Comparison of ENCODE assay signal across 9 mouse cellular contexts in genomic region chr1:132476575-132476927, GRCm38 (mm10). TPM values are rescaled to one million over a fixed set of nuclear protein-coding genes. Genes with fewer than 3 reads are reported as not detected.
DNase-seq lines count a peak whose midpoint lies in the region; ATAC-seq and TF ChIP-seq lines count a peak whose summit lies in the region.
"Had no signal": no experiment of that assay in that cellular context is flagged by ENCODE, and none has a peak within 500 bp of the region (broad histone marks: within the 10 kb centered on the region; RNA-seq: fewer than 3 reads in every experiment).

No protein-coding gene starts in this region.

- H3K79me2 ChIP-seq in MEL (ENCODE audit: control insufficient read depth, insufficient read depth, low read length, poor library complexity) = peaks cover 39% of the 10 kb centered on the region

- H3K27ac ChIP-seq in heart, embryonic 13.5 days (replicated peaks) = peak overlapping the region; percentile 68
- peak overlapping the region; percentile 60 for H3K27ac ChIP-seq in MEL (ENCODE audit: control insufficient read depth, low read depth, low read length)
- H3K27ac ChIP-seq in hindbrain, embryonic 12.5 days = peak overlapping the region; percentile 56; the same call in 1 of the 2 replicates

- H3K4me2 ChIP-seq in heart, embryonic 13.5 days = peak overlapping the region; percentile 92
- H3K4me2 ChIP-seq in hindbrain, embryonic 12.5 days (replicated peaks) = peak overlapping the region; percentile 63

- no peak; a peak in 1 of 4 replicates for TF ChIP-seq POLR2A in MEL (IDR thresholded peaks at IDR 0.05; ENCODE audit: control insufficient read depth in 1 of 2, insufficient read depth in 1 of 2, low read depth in 1 of 2, low read length in 2 of 2, poor library complexity in 1 of 2)

- intact Hi-C loops in gastrocnemius, postnatal 14 days (cut with DNase I; ENCODE audit: low total_unique reads) = no loop called here

- ATAC-seq in heart, embryonic 13.5 days (ENCODE audit: extremely low read depth, insufficient number of reproducible peaks, low FRiP score, low TSS enrichment) = no peak
- ATAC-seq in hindbrain, embryonic 12.5 days (ENCODE audit: low FRiP score) = peak; percentile 38
- ATAC-seq in megakaryocyte progenitor cell, adult 5-6 weeks (replicated peaks; ENCODE audit: poor library complexity) = peak; percentile 29

- H3K4me3 ChIP-seq in heart, embryonic 13.5 days = peak overlapping the region; percentile 75
- peak overlapping the region; percentile 53 to 99 for H3K4me3 ChIP-seq in MEL (ENCODE audit: control insufficient read depth in 1 of 2, insufficient read depth in 1 of 2, low read depth in 2 of 2, low read length in 2 of 2)
- H3K4me3 ChIP-seq in hindbrain, embryonic 12.5 days = peak overlapping the region; percentile 87

- peak overlapping the region; percentile 88 for H3K9ac ChIP-seq in heart, embryonic 13.5 days
- peak overlapping the region; percentile 95 for H3K9ac ChIP-seq in MEL (ENCODE audit: control insufficient read depth, low read depth, low read length, poor library complexity, severe bottlenecking)
- peak overlapping the region; percentile 86 for H3K9ac ChIP-seq in hindbrain, embryonic 12.5 days

- TF ChIP-seq RAD21 in MEL (IDR thresholded peaks at IDR 0.05; ENCODE audit: low read depth, low read length) = no peak

- peak in 1 of 2 experiments; percentile 31; a peak in 1 of 4 replicates for TF ChIP-seq EP300 in MEL (IDR thresholded peaks at IDR 0.05; ENCODE audit: low read depth in 1 of 2, low read length in 2 of 2)

- peaks cover 35% of the 10 kb centered on the region for H3K4me1 ChIP-seq in heart, embryonic 13.5 days
- peaks cover 8 to 16% of the 10 kb centered on the region in 2 experiments for H3K4me1 ChIP-seq in MEL (ENCODE audit: control insufficient read depth in 1 of 2, insufficient read depth in 2 of 2, low read length in 2 of 2)
- H3K4me1 ChIP-seq in hindbrain, embryonic 12.5 days = peaks cover 20% of the 10 kb centered on the region

- no peak for TF ChIP-seq CTCF in MEL (IDR thresholded peaks at IDR 0.05 in 2 of 3, conservative IDR thresholded peaks at IDR 0.05 in 1 of 3; ENCODE audit: control insufficient read depth in 1 of 3, insufficient read depth in 1 of 3, low read depth in 2 of 3, low read length in 3 of 3, poor library complexity in 1 of 3, severe bottlenecking in 1 of 3)

- no peaks in the 10 kb centered on the region for H3K36me3 ChIP-seq in heart, embryonic 13.5 days
- H3K36me3 ChIP-seq in MEL (ENCODE audit: control insufficient read depth in 1 of 2, insufficient read depth in 2 of 2, low read length in 2 of 2) = peaks cover 0 to 36% of the 10 kb centered on the region in 2 experiments; a peak in 2 of 4 replicates
- no peaks in the 10 kb centered on the region for H3K36me3 ChIP-seq in hindbrain, embryonic 12.5 days

- no peaks in the 10 kb centered on the region for H3K27me3 ChIP-seq in heart, embryonic 13.5 days (replicated peaks)
- no peaks in the 10 kb centered on the region for H3K27me3 ChIP-seq in MEL (ENCODE audit: control insufficient read depth in 1 of 2, insufficient read depth in 2 of 2, low read length in 2 of 2)
- H3K27me3 ChIP-seq in hindbrain, embryonic 12.5 days = no peaks in the 10 kb centered on the region
- H3K27me3 ChIP-seq: Patski had no signal

- WGBS in heart, embryonic 13.5 days = 5% methylated on average over 9 of the region's 9 CpGs
- WGBS in hindbrain, embryonic 12.5 days = 5% methylated on average over 9 of the region's 9 CpGs

- H3K9me3 ChIP-seq in heart, embryonic 13.5 days = no peaks in the 10 kb centered on the region
- H3K9me3 ChIP-seq in MEL (replicated peaks; ENCODE audit: insufficient read depth, low read length) = no peaks in the 10 kb centered on the region
- no peaks in the 10 kb centered on the region for H3K9me3 ChIP-seq in hindbrain, embryonic 12.5 days (replicated peaks)

- no peak for DNase-seq in heart, adult 11 months
- DNase-seq in MEL (ENCODE audit: low read depth, low spot score) = peak; percentile 83
- no peak for DNase-seq in embryo, embryonic 10.5 days (ENCODE audit: low spot score)
- DNase-seq in gastrocnemius, postnatal 14 days = no peak
- DNase-seq in kidney, adult 8-10 months = no peak

TF ChIP-seq in MEL, 35 proteins besides CTCF, POLR2A, EP300 and RAD21:
- no peak for TF ChIP-seq GABPA (IDR thresholded peaks at IDR 0.05; ENCODE audit: low read depth, low read length)
- no peak for TF ChIP-seq CHD2 (IDR thresholded peaks at IDR 0.05; ENCODE audit: low read length)
- TF ChIP-seq UBTF (IDR thresholded peaks at IDR 0.05; ENCODE audit: borderline replicate concordance, insufficient read depth, low read depth, low read length) = 0 out of 2 replicates have a peak, but pooled peaks have one; percentile 55
- peak; percentile 7; the same call in 1 of the 2 replicates for TF ChIP-seq SIN3A (IDR thresholded peaks at IDR 0.05; ENCODE audit: low read length)
- TF ChIP-seq ELF1 (IDR thresholded peaks at IDR 0.05; ENCODE audit: low read depth, low read length) = no peak
- TF ChIP-seq TAL1 (IDR thresholded peaks at IDR 0.05; ENCODE audit: low read length) = no peak
- TF ChIP-seq MYC (IDR thresholded peaks at IDR 0.05; ENCODE audit: low read depth, low read length) = no peak; the same call in 1 of the 2 replicates
- TF ChIP-seq GATA1 (IDR thresholded peaks at IDR 0.05; ENCODE audit: low read depth, low read length) = no peak

RNA-seq across cellular contexts. Expression of gene Rbbp5, which starts 0.6 kb away (rescaled TPM):
- polyA plus RNA-seq in heart, embryonic 13.5 days (2015; fragmentation: Nextera tagmentation; extraction: Ambion mirVana) = 24.5 and 27.5 TPM in 2 replicates
- total RNA-seq in MEL (2012; rRNA removed) = 33.2 and 33.3 TPM in 2 replicates
- 10 to 100 TPM in 1 of 2 experiments, not detected in 1; 43.5 TPM for polyA plus RNA-seq in MEL (2012; ENCODE audit: insufficient read depth in 1 of 2, insufficient read length in 2 of 2, low read depth in 1 of 2, low replicate concordance in 2 of 2, missing spikeins in 1 of 2)
- 53.7 and 53.8 TPM in 2 replicates for polyA plus RNA-seq in hindbrain, embryonic 12.5 days (2016; fragmentation: Nextera tagmentation; extraction: Ambion mirVana)
- 47.7 and 50.0 TPM in 2 replicates for total RNA-seq in megakaryocyte progenitor cell, adult 5-6 weeks (2015)
- total RNA-seq in megakaryocyte progenitor cell, adult 5-6 weeks (2017) = 51.8 and 72.9 TPM in 2 replicates
- 10 to 100 TPM; 17.1 to 17.4 TPM for total RNA-seq in gastrocnemius, postnatal 14 days (2021)

RNA-seq across cellular contexts. Expression of gene Tmem81, which starts 29.5 kb away (rescaled TPM):
- polyA plus RNA-seq in heart, embryonic 13.5 days (2015; fragmentation: Nextera tagmentation; extraction: Ambion mirVana) = 0.73 and 0.78 TPM in 2 replicates
- 2.6 and 2.9 TPM in 2 replicates for total RNA-seq in MEL (2012; rRNA removed)
- polyA plus RNA-seq in MEL (2012; ENCODE audit: insufficient read depth in 1 of 2, insufficient read length in 2 of 2, low read depth in 1 of 2, low replicate concordance in 2 of 2, missing spikeins in 1 of 2) = 1 to 10 TPM in 1 of 2 experiments, not detected in 1; 5.4 TPM
- polyA plus RNA-seq in hindbrain, embryonic 12.5 days (2016; fragmentation: Nextera tagmentation; extraction: Ambion mirVana) = 1.5 and 1.8 TPM in 2 replicates
- total RNA-seq in megakaryocyte progenitor cell, adult 5-6 weeks (2015) = 3.0 and 4.7 TPM in 2 replicates
- 4.3 and 4.9 TPM in 2 replicates for total RNA-seq in megakaryocyte progenitor cell, adult 5-6 weeks (2017)
- total RNA-seq in gastrocnemius, postnatal 14 days (2021) = 1 to 10 TPM in 1 of 2 experiments, under 1 TPM in 1; 0.84 to 1.0 TPM

RNA-seq across cellular contexts. Expression of gene Dstyk, which starts 59.2 kb away (rescaled TPM):
- polyA plus RNA-seq in heart, embryonic 13.5 days (2015; fragmentation: Nextera tagmentation; extraction: Ambion mirVana) = 8.5 and 9.1 TPM in 2 replicates
- 2.4 and 2.8 TPM in 2 replicates for total RNA-seq in MEL (2012; rRNA removed)
- polyA plus RNA-seq in MEL (2012; ENCODE audit: insufficient read depth in 1 of 2, insufficient read length in 2 of 2, low read depth in 1 of 2, low replicate concordance in 2 of 2, missing spikeins in 1 of 2) = 1 to 10 TPM in 1 of 2 experiments, not detected in 1; 4.5 TPM
- polyA plus RNA-seq in hindbrain, embryonic 12.5 days (2016; fragmentation: Nextera tagmentation; extraction: Ambion mirVana) = 14.3 and 14.6 TPM in 2 replicates
- total RNA-seq in megakaryocyte progenitor cell, adult 5-6 weeks (2015) = 14.2 and 20.1 TPM in 2 replicates
- 16.0 and 22.3 TPM in 2 replicates for total RNA-seq in megakaryocyte progenitor cell, adult 5-6 weeks (2017)
- total RNA-seq in gastrocnemius, postnatal 14 days (2021) = 10 to 100 TPM; 12.2 to 13.8 TPM
